Mouse (Mus musculus): ENCODE data around the gene Cfap97.

DNA sequence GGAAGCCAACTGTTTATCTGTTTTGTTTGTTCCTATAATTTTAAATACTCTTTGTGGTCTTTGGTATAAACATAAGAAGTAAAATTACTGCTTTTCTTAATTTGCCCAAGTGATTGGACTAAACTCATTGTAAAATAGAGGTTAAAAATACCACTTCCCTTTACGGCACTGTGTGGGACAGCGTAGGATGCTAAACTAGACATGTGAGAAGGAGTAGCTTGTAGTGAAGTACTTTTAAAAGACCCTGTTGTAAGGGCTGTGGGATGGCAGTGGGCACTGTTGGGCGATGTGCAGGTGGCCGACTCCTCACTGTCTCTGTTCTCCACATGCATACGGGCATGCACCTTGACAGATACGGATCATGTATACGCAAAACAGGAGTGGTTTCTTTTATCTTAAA, 28.6 kb downstream of the Cfap97 start:
- TF ChIP-seq ZNF384 (IDR thresholded peaks at IDR 0.05; ENCODE audit: low read depth, low read length) (no peak), CHD2 (IDR thresholded peaks at IDR 0.05; ENCODE audit: low read depth, low read length) (no peak), ZC3H11A (IDR thresholded peaks at IDR 0.05; ENCODE audit: borderline replicate concordance, low read depth, low read length) (no peak)

All from ES-E14 (cell line).